Mouse (Mus musculus) stomach, embryonic 16.5 days (tissue): ENCODE results near the gene Mmgt2. TPM values are rescaled to one million over a fixed set of nuclear protein-coding genes. Genes with fewer than 3 reads are reported as not detected.

ENCODE experiments used
- ATAC-seq: fragments of 200-750 bp; cut with Nextera tagmentation; 2 replicates; pipeline ENCODE4 v1.8.0; 2017; ENCODE audit warnings: moderate number of reproducible peaks, moderate TSS enrichment; ENCODE audit not compliant: insufficient read depth, low FRiP score
- H3K27ac ChIP-seq: fragments of 300-500 bp; sonication (generic); 2 replicates; pipeline ENCODE4 v1.5.1; 2014; ENCODE audit warnings: low read length
- H3K27me3 ChIP-seq: fragments of 300-500 bp; sonication (generic); 2 replicates; pipeline ENCODE4 v1.6.1; 2014; ENCODE audit warnings: low read length, control low read depth, mixed read lengths; ENCODE audit not compliant: control insufficient read depth, insufficient read depth
- H3K36me3 ChIP-seq: fragments of 300-500 bp; sonication (generic); 2 replicates; pipeline ENCODE4 v1.6.1; 2014; ENCODE audit warnings: low read length; ENCODE audit not compliant: control insufficient read depth, insufficient read depth
- H3K4me1 ChIP-seq: fragments of 300-500 bp; sonication (generic); 2 replicates; pipeline ENCODE4 v1.6.1; 2014; ENCODE audit warnings: low read length, control low read depth, mixed read lengths; ENCODE audit not compliant: control insufficient read depth, insufficient read depth
- H3K4me2 ChIP-seq: fragments of 300-500 bp; sonication (generic); 2 replicates; pipeline ENCODE4 v1.6.1; 2014; ENCODE audit warnings: low read depth, low read length, mixed read lengths
- H3K4me3 ChIP-seq: fragments of 300-500 bp; sonication (generic); replicated peaks from 2 replicates; pipeline ENCODE4 v1.5.1; 2014; ENCODE audit warnings: mild to moderate bottlenecking, low read length
- H3K9ac ChIP-seq: fragments of 300-500 bp; sonication (generic); 2 replicates; pipeline ENCODE4 v1.6.1; 2014; ENCODE audit warnings: low read length
- H3K9me3 ChIP-seq: fragments of 300-500 bp; sonication (generic); replicated peaks from 2 replicates; pipeline ENCODE4 v1.6.1; 2016; ENCODE audit warnings: low read length, control low read depth; ENCODE audit not compliant: control insufficient read depth
- WGBS: fragments of 180-500 bp; shearing (Covaris S2); extraction: QIAGEN DNeasy Blood & Tissue Kit; methylation state at CpG from one replicate; pipeline ENCODE4 v1.1.7; 2014; 5-methylcytosine and 5-hydroxymethylcytosine counted together
- polyA plus RNA-seq: library from polyadenylated mRNA; unstranded; fragments of >200 nt; fragmentation: Nextera tagmentation; extraction: Ambion mirVana; gene quantifications from 2 replicates; pipeline ENCODE4 v1.2.1, GENCODE M21; 2015

Mmgt2 gene
- polyA plus RNA-seq, 1 experiment from 2014 or later, result 42.1 TPM

DNA sequence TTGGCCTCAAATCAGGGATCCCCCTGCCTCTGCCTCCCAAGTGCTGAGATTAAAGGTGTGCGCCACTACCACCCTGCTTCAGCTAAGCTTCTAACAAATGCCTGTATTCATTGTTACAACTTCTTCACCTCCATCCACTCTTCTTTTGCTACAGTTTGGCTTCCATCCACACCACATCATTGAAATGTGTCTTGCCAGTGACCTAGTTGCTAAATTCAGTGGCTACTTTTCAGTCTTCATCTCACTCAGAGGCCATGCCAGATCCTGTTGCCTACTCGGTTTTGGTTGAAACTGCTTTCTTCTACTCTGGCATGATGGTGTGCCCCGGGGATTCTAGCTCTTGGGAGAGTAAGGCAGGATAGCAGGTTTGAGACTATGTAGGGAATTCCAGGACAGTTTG lies 3.1 kb downstream of the Mmgt2 start:
- Histone ChIP-seq H3K27ac (no peak overlapping the region), H3K4me2 (no peak overlapping the region), H3K4me3 (no peak overlapping the region), H3K36me3 (no peaks in the 10 kb centered on the region), H3K9me3 (no peaks in the 10 kb centered on the region), H3K4me1 (peaks cover 11% of the 10 kb centered on the region), H3K27me3 (no peaks in the 10 kb centered on the region), H3K9ac (no peak overlapping the region)
- 94% methylated on average over 3 of the region's 3 CpGs for WGBS
- ATAC-seq, result no peak

GRCm38 (mm10) chr11:62652080-62652479 lies 3.6 kb downstream of the Mmgt2 start:
- 75% methylated on average over 3 of the region's 3 CpGs for WGBS
- H3K4me1 ChIP-seq, result peaks cover 6% of the 10 kb centered on the region; the same call in 1 of the 2 replicates
- no peak for ATAC-seq
- no peaks in the 10 kb centered on the region for H3K36me3 ChIP-seq
- H3K9me3 ChIP-seq, result no peaks in the 10 kb centered on the region
- H3K4me2 ChIP-seq, result no peak overlapping the region
- no peak overlapping the region for H3K9ac ChIP-seq
- no peaks in the 10 kb centered on the region for H3K27me3 ChIP-seq
- no peak overlapping the region for H3K27ac ChIP-seq
- H3K4me3 ChIP-seq, result no peak overlapping the region

DNA sequence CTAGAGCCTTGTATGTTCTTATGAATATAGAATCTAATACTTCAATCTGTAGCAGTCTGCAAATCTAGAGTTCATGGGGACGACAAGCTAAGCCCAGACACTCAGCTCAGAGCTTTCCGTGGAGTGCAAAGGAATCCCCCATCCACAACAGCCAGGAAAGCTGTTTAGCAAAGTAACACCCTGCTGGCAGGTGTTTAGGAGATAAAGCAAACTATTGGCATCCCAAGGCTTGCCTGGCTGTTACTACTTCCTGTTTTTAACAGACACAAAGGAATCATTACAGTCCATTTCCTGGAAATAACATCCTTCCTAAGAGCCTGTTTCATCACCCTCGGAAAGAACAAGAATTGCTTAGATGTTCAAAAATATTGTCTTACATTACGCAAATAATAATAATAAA lies 12.4 kb downstream of the Mmgt2 start:
- Histone ChIP-seq H3K9me3 (no peaks in the 10 kb centered on the region), H3K4me1 (no peaks in the 10 kb centered on the region), H3K36me3 (0 out of 2 replicates have a peak, but pooled peaks cover 8% of the 10 kb centered on the region), H3K4me3 (no peak overlapping the region), H3K9ac (no peak overlapping the region), H3K4me2 (no peak overlapping the region), H3K27me3 (no peaks in the 10 kb centered on the region), H3K27ac (no peak overlapping the region)
- WGBS, result 49% methylated on average over 4 of the region's 4 CpGs
- no peak for ATAC-seq

DNA sequence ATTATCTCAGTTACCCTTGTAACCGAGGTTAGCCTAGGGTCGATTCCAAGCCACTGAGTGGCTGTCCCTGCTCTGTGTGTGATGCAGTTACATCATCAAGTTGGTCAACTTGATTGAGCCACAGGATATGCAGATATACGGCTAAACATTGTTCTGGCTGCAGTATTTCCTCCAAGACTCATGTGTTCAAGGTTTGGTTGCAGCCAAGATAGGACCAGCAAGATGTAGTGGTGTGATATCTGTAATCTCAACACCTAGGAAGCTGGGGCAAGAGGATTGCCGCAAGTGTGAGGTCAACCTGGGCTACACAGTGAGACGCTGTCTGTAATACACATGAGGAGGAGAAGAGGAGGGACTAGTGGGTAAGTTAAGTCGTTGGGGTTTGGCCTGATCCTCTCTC lies 15.8 kb downstream of the Mmgt2 start:
- H3K9ac ChIP-seq, result no peak overlapping the region
- WGBS, result 82% methylated on average over 6 of the region's 6 CpGs
- H3K4me1 ChIP-seq, result no peaks in the 10 kb centered on the region
- H3K27me3 ChIP-seq, result no peaks in the 10 kb centered on the region
- no peaks in the 10 kb centered on the region for H3K9me3 ChIP-seq
- no peak overlapping the region for H3K4me2 ChIP-seq
- ATAC-seq, result no peak
- no peak overlapping the region for H3K4me3 ChIP-seq
- H3K36me3 ChIP-seq, result 0 out of 2 replicates have a peak, but pooled peaks cover 8% of the 10 kb centered on the region
- no peak overlapping the region for H3K27ac ChIP-seq

- no peak overlapping the region for H3K4me3 ChIP-seq
- no peaks in the 10 kb centered on the region for H3K27me3 ChIP-seq
- WGBS, result 78% methylated on average over 5 of the region's 5 CpGs
- H3K9me3 ChIP-seq, result no peaks in the 10 kb centered on the region
- no peak for ATAC-seq
- H3K4me2 ChIP-seq, result no peak overlapping the region
- no peaks in the 10 kb centered on the region for H3K4me1 ChIP-seq
- H3K9ac ChIP-seq, result no peak overlapping the region
- 0 out of 2 replicates have a peak, but pooled peaks cover 8% of the 10 kb centered on the region for H3K36me3 ChIP-seq
- H3K27ac ChIP-seq, result no peak overlapping the region
Measured at GRCm38 (mm10) chr11:62668986-62669385, 20.5 kb downstream of the Mmgt2 start.

DNA sequence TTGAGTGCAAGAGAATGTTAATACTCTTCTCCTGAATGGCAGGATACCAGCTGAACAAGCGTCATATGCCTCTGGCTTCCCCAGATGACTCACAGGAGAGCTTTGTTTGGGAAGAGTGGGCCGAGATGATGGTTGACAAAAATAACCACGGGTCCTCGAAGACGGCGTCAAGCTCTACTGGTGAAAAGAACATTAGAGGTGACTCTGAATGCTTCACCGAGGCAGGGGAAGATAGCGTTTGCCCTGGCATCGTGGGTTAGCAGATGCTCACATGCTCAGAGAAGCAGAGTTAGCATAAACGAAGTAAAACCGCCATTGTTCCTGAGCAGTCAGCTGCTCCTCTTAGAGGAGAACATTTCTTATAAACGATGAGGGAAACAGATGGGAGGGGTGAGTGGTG lies 21.0 kb downstream of the Mmgt2 start:
- no peaks in the 10 kb centered on the region for H3K27me3 ChIP-seq
- H3K4me3 ChIP-seq, result no peak overlapping the region
- H3K4me1 ChIP-seq, result no peaks in the 10 kb centered on the region
- ATAC-seq, result no peak
- H3K9me3 ChIP-seq, result no peaks in the 10 kb centered on the region
- 52% methylated on average over 12 of the region's 12 CpGs for WGBS
- no peak overlapping the region for H3K4me2 ChIP-seq
- no peak overlapping the region for H3K27ac ChIP-seq
- 0 out of 2 replicates have a peak, but pooled peaks cover 7% of the 10 kb centered on the region for H3K36me3 ChIP-seq
- no peak overlapping the region for H3K9ac ChIP-seq

DNA sequence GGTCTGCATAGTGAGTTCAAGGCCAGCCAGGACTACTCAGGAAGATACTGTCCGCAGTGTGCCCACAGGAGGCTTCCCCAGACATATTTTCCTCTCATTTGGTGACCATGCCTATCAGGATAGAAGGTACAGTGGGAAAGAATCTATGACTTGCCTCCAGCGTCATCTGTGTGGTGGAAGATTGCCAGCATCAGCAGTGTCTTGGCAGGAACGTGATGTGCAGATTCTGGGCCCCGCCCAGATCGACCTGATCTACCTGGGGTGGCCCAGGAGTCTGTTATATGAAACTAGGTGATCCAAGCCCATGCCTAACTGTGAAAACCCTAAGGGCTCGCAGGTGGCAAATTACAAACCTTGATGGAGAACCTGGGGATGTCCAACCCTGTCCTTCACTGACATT lies 21.5 kb downstream of the Mmgt2 start:
- no peak overlapping the region for H3K9ac ChIP-seq
- no peak overlapping the region for H3K27ac ChIP-seq
- H3K36me3 ChIP-seq, result 0 out of 2 replicates have a peak, but pooled peaks cover 4% of the 10 kb centered on the region
- no peaks in the 10 kb centered on the region for H3K4me1 ChIP-seq
- no peaks in the 10 kb centered on the region for H3K27me3 ChIP-seq
- 67% methylated on average over 6 of the region's 6 CpGs for WGBS
- H3K4me3 ChIP-seq, result no peak overlapping the region
- no peaks in the 10 kb centered on the region for H3K9me3 ChIP-seq
- ATAC-seq, result no peak
- H3K4me2 ChIP-seq, result no peak overlapping the region

DNA sequence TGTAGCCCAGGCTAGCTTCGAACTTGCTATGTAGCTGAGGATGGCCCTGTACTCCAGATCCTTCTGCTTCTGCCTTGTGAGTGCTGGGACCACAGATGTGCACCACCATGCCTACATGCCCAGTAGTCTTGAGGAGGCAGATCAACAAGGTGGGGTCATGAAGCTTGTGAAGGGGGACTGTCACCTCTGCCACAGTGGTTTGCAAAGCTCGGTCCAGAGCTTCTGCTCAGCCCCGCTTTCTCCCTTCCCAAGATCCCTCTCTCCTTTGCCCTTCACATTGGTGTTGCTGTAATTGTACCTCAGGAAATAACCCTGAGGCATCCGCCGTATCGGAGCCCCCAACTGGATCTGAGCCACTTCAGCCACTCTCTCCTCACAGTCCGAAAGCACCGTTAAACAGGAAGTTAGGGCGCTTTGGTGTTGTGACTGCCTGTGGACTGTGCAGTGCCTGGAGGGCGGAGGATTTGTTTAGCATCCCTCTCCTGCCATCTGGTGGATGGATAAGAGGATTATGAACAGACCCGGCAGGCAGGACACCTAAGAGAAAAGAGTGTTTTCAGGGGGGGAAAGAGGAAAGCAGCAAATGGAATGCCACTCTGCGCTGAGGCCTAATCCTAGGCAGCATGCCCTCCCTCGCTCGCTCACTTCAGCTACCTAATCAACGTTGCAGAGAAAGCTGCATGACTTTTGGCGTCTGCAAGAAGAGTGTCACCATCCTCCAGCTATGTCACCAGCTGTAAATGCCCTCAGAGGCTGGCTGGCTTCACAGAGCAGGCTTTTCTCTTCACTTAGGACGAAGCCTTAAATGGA lies 27.2 kb downstream of the Mmgt2 start:
- Histone ChIP-seq H3K4me2 (peak overlapping the region; percentile 57), H3K4me1 (no peaks in the 10 kb centered on the region), H3K27me3 (no peaks in the 10 kb centered on the region), H3K9ac (peak overlapping the region; percentile 72), H3K9me3 (no peaks in the 10 kb centered on the region), H3K4me3 (peak overlapping the region; percentile 35), H3K27ac (no peak overlapping the region), H3K36me3 (no peaks in the 10 kb centered on the region)
- ATAC-seq, result peak; percentile 87; the same call in 1 of the 2 replicates
- WGBS, result 16% methylated on average over 17 of the region's 17 CpGs

GRCm38 (mm10) chr11:62676290-62676596 lies 27.8 kb downstream of the Mmgt2 start:
- Histone ChIP-seq H3K9ac (no peak overlapping the region), H3K4me2 (no peak overlapping the region), H3K9me3 (no peaks in the 10 kb centered on the region), H3K4me1 (no peaks in the 10 kb centered on the region), H3K36me3 (no peaks in the 10 kb centered on the region), H3K27me3 (no peaks in the 10 kb centered on the region), H3K4me3 (no peak overlapping the region), H3K27ac (no peak overlapping the region)
- 89% methylated on average over 4 of the region's 4 CpGs for WGBS
- no peak for ATAC-seq
